Mouse (Mus musculus) bone marrow macrophage, adult 2 months (primary cell): ENCODE results near the gene Slco3a1.

Experiments
- CTCF ChIP-seq: IDR thresholded peaks from 2 replicates; pipeline ENCODE4 v1.5.1; 2012; ENCODE audit warnings: low read depth, mild to moderate bottlenecking, low read length, moderate library complexity
- POLR2A ChIP-seq: IDR thresholded peaks from 2 replicates; pipeline ENCODE4 v1.6.1; 2012; ENCODE audit warnings: mild to moderate bottlenecking, low read depth, low read length, borderline replicate concordance

GRCm38 (mm10) chr7:74323194-74323593, 231.4 kb downstream of the Slco3a1 start:
- TF ChIP-seq POLR2A (no peak), CTCF (no peak)
